Mouse (Mus musculus) small intestine, adult 2 months (tissue): ENCODE results near the gene Lsm2. TPM values are rescaled to one million over a fixed set of nuclear protein-coding genes. Genes with fewer than 3 reads are reported as not detected.
"Not testable (repeated sequence)": the region's sequence is repeated elsewhere in the genome, so short reads cannot be mapped to it uniquely, and the experiment has no call there.

ENCODE experiments used
- H3K27ac ChIP-seq: fragments of 200-500 bp; 2 replicates; pipeline ENCODE4 v1.5.1; 2012; ENCODE audit warnings: low read depth, low read length, control low read depth, inconsistent platforms; ENCODE audit not compliant: insufficient read depth
- H3K27me3 ChIP-seq: fragments of 200-500 bp; 2 replicates; pipeline ENCODE4 v1.6.1; 2012; ENCODE audit warnings: mild to moderate bottlenecking, moderate library complexity, low read length, inconsistent platforms; ENCODE audit not compliant: control insufficient read depth, insufficient read depth
- H3K36me3 ChIP-seq: fragments of 200-500 bp; 2 replicates; pipeline ENCODE4 v1.6.1; 2012; ENCODE audit warnings: mild to moderate bottlenecking, low read length, control low read depth, inconsistent platforms; ENCODE audit not compliant: control insufficient read depth, insufficient read depth
- H3K4me1 ChIP-seq: fragments of 200-500 bp; 2 replicates; pipeline ENCODE4 v1.6.1; 2012; ENCODE audit warnings: low read length, inconsistent platforms, mixed read lengths; ENCODE audit not compliant: control insufficient read depth, insufficient read depth, insufficient read length
- H3K4me3 ChIP-seq: fragments of 200-500 bp; 2 replicates; pipeline ENCODE4 v1.5.1; 2012; ENCODE audit warnings: low read depth, mild to moderate bottlenecking, control low read depth, inconsistent platforms, low read length, moderate library complexity
- CTCF ChIP-seq: fragments of 200-500 bp; IDR thresholded peaks from 2 replicates; pipeline ENCODE4 v1.5.1; 2012; ENCODE audit warnings: low read depth, mild to moderate bottlenecking, control low read depth, inconsistent platforms, low read length, moderate library complexity, mixed read lengths; ENCODE audit not compliant: insufficient replicate concordance, insufficient read length; ENCODE audit errors: extremely low read depth
- POLR2A ChIP-seq: fragments of 200-500 bp; IDR thresholded peaks from 2 replicates; pipeline ENCODE4 v1.6.1; 2012; ENCODE audit warnings: low read depth, mild to moderate bottlenecking, control low read depth, inconsistent platforms, low read length, moderate library complexity
- WGBS: fragments of 180-500 bp; shearing (Covaris S2); methylation state at CpG from one replicate; pipeline ENCODE4 v1.1.7; 2018; 5-methylcytosine and 5-hydroxymethylcytosine counted together
- polyA plus RNA-seq: library from polyadenylated mRNA; depleted of rRNA; stranded (reverse); fragments of >200 nt; gene quantifications from 2 replicates; pipeline ENCODE4 v1.2.3, GENCODE M21; 2012

Gene Lsm2
- polyA plus RNA-seq, 1 experiment = 82.1 TPM

GRCm38 (mm10) chr17:34944362-34944761 lies 37.3 kb upstream of the Lsm2 start:
- H3K4me1 ChIP-seq = peaks cover 27% of the 10 kb centered on the region
- H3K4me3 ChIP-seq = no peak overlapping the region
- TF ChIP-seq CTCF (no peak), POLR2A (no peak)
- H3K27me3 ChIP-seq = no peaks in the 10 kb centered on the region
- H3K36me3 ChIP-seq = 0 out of 2 replicates have a peak, but pooled peaks cover 1% of the 10 kb centered on the region
- peak overlapping the region; percentile 44 for H3K27ac ChIP-seq

- no peak overlapping the region for H3K27ac ChIP-seq
- H3K4me3 ChIP-seq = no peak overlapping the region
- peaks cover 6% of the 10 kb centered on the region for H3K36me3 ChIP-seq
- WGBS = 79% methylated on average over 5 of the region's 5 CpGs
- peaks cover 27% of the 10 kb centered on the region for H3K4me1 ChIP-seq
- no peaks in the 10 kb centered on the region for H3K27me3 ChIP-seq
- TF ChIP-seq POLR2A = no peak
- no peak for TF ChIP-seq CTCF
Observed at GRCm38 (mm10) chr17:34946486-34947140, 35.0 kb upstream of the Lsm2 start.

GRCm38 (mm10) chr17:34947606-34948005 lies 34.1 kb upstream of the Lsm2 start:
- TF ChIP-seq POLR2A (no peak), CTCF (peak; percentile 42; the same call in 1 of the 2 replicates)
- Histone ChIP-seq H3K27ac (no peak overlapping the region), H3K36me3 (peaks cover 6% of the 10 kb centered on the region), H3K27me3 (no peaks in the 10 kb centered on the region), H3K4me1 (peaks cover 24% of the 10 kb centered on the region), H3K4me3 (no peak overlapping the region)
- WGBS = 15% methylated on average over 8 of the region's 8 CpGs

- H3K27ac ChIP-seq = peak overlapping the region; percentile 92
- not testable (repeated sequence) for H3K4me3 ChIP-seq, H3K36me3 ChIP-seq, H3K27me3 ChIP-seq
- H3K4me1 ChIP-seq = peaks cover 20% of the 10 kb centered on the region; the same call in 1 of the 2 replicates
- 49% methylated on average over 9 of the region's 9 CpGs for WGBS
Observed at GRCm38 (mm10) chr17:34948721-34949552, 32.7 kb upstream of the Lsm2 start.

GRCm38 (mm10) chr17:34949553-34949969 lies 32.1 kb upstream of the Lsm2 start:
- Histone ChIP-seq H3K4me1 (peaks cover 17% of the 10 kb centered on the region; the same call in 1 of the 2 replicates), H3K4me3 (no peak overlapping the region), H3K27ac (peak overlapping the region; percentile 92), H3K36me3 (peaks cover 6% of the 10 kb centered on the region), H3K27me3 (no peaks in the 10 kb centered on the region)
- no peak for TF ChIP-seq CTCF
- no peak for TF ChIP-seq POLR2A
- 55% methylated on average over 4 of the region's 4 CpGs for WGBS

- Histone ChIP-seq H3K36me3 (peaks cover 6% of the 10 kb centered on the region), H3K4me1 (peaks cover 13% of the 10 kb centered on the region; the same call in 1 of the 2 replicates), H3K27me3 (no peaks in the 10 kb centered on the region), H3K27ac (peak overlapping the region; percentile 92), H3K4me3 (no peak overlapping the region; the same call in 1 of the 2 replicates)
- TF ChIP-seq POLR2A = no peak
- TF ChIP-seq CTCF = no peak
- WGBS = 12% methylated on average over 10 of the region's 10 CpGs
Observed at GRCm38 (mm10) chr17:34950514-34951455, 30.9 kb upstream of the Lsm2 start.
